Mouse (Mus musculus): ENCODE data around the gene Ecel1. TPM values are rescaled to one million over a fixed set of nuclear protein-coding genes. Genes with fewer than 3 reads are reported as not detected.

The Ecel1 gene
- total and polyA plus RNA-seq, 2 experiments: not detected

GRCm38 (mm10) chr1:87164796-87165184 lies 8.5 kb upstream of the Ecel1 start:
- H3K4me3 ChIP-seq (ENCODE audit: insufficient read depth, low read depth, low read length): no peak overlapping the region
- no peak overlapping the region for H3K9ac ChIP-seq (ENCODE audit: low read depth, low read length)
- H3K27me3 ChIP-seq (ENCODE audit: control insufficient read depth, insufficient read depth, low read length): 0 out of 2 replicates have a peak, but pooled peaks cover 3% of the 10 kb centered on the region
- no peaks in the 10 kb centered on the region for H3K36me3 ChIP-seq (ENCODE audit: control insufficient read depth, insufficient read depth, low read length)
- no peaks in the 10 kb centered on the region for H3K79me2 ChIP-seq (ENCODE audit: control insufficient read depth, insufficient read depth, low read length)
- no peak for DNase-seq (ENCODE audit: extremely low read depth, low read depth, low spot score)
- no peak overlapping the region for H3K27ac ChIP-seq (replicated peaks; ENCODE audit: insufficient read depth, low read depth, low read length)
- WGBS: 64% methylated on average over 9 of the region's 9 CpGs
- TF ChIP-seq POLR2A (IDR thresholded peaks at IDR 0.05; ENCODE audit: extremely low read depth, insufficient read depth, low read length): no peak
- TF ChIP-seq CTCF (IDR thresholded peaks at IDR 0.05; ENCODE audit: low read depth, low read length): no peak
- H3K4me1 ChIP-seq (ENCODE audit: control insufficient read depth, insufficient read depth, low read length): no peaks in the 10 kb centered on the region

GRCm38 (mm10) chr1:87164164-87164795 lies 8.0 kb upstream of the Ecel1 start:
- Histone ChIP-seq H3K4me3 (ENCODE audit: insufficient read depth, low read depth, low read length) (no peak overlapping the region), H3K79me2 (ENCODE audit: control insufficient read depth, insufficient read depth, low read length) (no peaks in the 10 kb centered on the region), H3K4me1 (ENCODE audit: control insufficient read depth, insufficient read depth, low read length) (no peaks in the 10 kb centered on the region), H3K36me3 (ENCODE audit: control insufficient read depth, insufficient read depth, low read length) (no peaks in the 10 kb centered on the region), H3K27ac (replicated peaks; ENCODE audit: insufficient read depth, low read depth, low read length) (no peak overlapping the region), H3K27me3 (ENCODE audit: control insufficient read depth, insufficient read depth, low read length) (0 out of 2 replicates have a peak, but pooled peaks cover 3% of the 10 kb centered on the region), H3K9ac (ENCODE audit: low read depth, low read length) (no peak overlapping the region)
- TF ChIP-seq CTCF (IDR thresholded peaks at IDR 0.05; ENCODE audit: low read depth, low read length) (no peak), POLR2A (IDR thresholded peaks at IDR 0.05; ENCODE audit: extremely low read depth, insufficient read depth, low read length) (no peak)
- DNase-seq (ENCODE audit: extremely low read depth, low read depth, low spot score): no peak
- WGBS: 47% methylated on average over 11 of the region's 11 CpGs

- Histone ChIP-seq H3K27ac (replicated peaks; ENCODE audit: insufficient read depth, low read depth, low read length) (no peak overlapping the region), H3K79me2 (ENCODE audit: control insufficient read depth, insufficient read depth, low read length) (no peaks in the 10 kb centered on the region), H3K4me1 (ENCODE audit: control insufficient read depth, insufficient read depth, low read length) (no peaks in the 10 kb centered on the region), H3K9ac (ENCODE audit: low read depth, low read length) (no peak overlapping the region), H3K27me3 (ENCODE audit: control insufficient read depth, insufficient read depth, low read length) (peaks cover 17% of the 10 kb centered on the region), H3K36me3 (ENCODE audit: control insufficient read depth, insufficient read depth, low read length) (no peaks in the 10 kb centered on the region), H3K4me3 (ENCODE audit: insufficient read depth, low read depth, low read length) (no peak overlapping the region)
- no peak for TF ChIP-seq POLR2A (IDR thresholded peaks at IDR 0.05; ENCODE audit: extremely low read depth, insufficient read depth, low read length)
- TF ChIP-seq CTCF (IDR thresholded peaks at IDR 0.05; ENCODE audit: low read depth, low read length): no peak
- DNase-seq (ENCODE audit: extremely low read depth, low read depth, low spot score): no peak
- WGBS: 70% methylated on average over 3 of the region's 3 CpGs
These were observed 3.1 kb upstream of the Ecel1 start for GRCm38 (mm10) chr1:87159396-87159795.

- no peaks in the 10 kb centered on the region for H3K36me3 ChIP-seq (ENCODE audit: control insufficient read depth, insufficient read depth, low read length)
- H3K4me1 ChIP-seq (ENCODE audit: control insufficient read depth, insufficient read depth, low read length): no peaks in the 10 kb centered on the region
- no peak overlapping the region for H3K9ac ChIP-seq (ENCODE audit: low read depth, low read length)
- no peak overlapping the region for H3K4me3 ChIP-seq (ENCODE audit: insufficient read depth, low read depth, low read length)
- H3K27me3 ChIP-seq (ENCODE audit: control insufficient read depth, insufficient read depth, low read length): peaks cover 22% of the 10 kb centered on the region
- no peak for DNase-seq (ENCODE audit: extremely low read depth, low read depth, low spot score)
- no peak overlapping the region for H3K27ac ChIP-seq (replicated peaks; ENCODE audit: insufficient read depth, low read depth, low read length)
- H3K79me2 ChIP-seq (ENCODE audit: control insufficient read depth, insufficient read depth, low read length): no peaks in the 10 kb centered on the region
- TF ChIP-seq POLR2A (IDR thresholded peaks at IDR 0.05; ENCODE audit: extremely low read depth, insufficient read depth, low read length): no peak
- TF ChIP-seq CTCF (IDR thresholded peaks at IDR 0.05; ENCODE audit: low read depth, low read length): no peak
- WGBS: 3% methylated on average over 44 of the region's 56 CpGs
These were observed 656 bp downstream of the Ecel1 start for GRCm38 (mm10) chr1:87155531-87156198.

GRCm38 (mm10) chr1:87154501-87155120 lies 1.7 kb downstream of the Ecel1 start:
- no peak for DNase-seq (ENCODE audit: extremely low read depth, low read depth, low spot score)
- 3% methylated on average over 58 of the region's 58 CpGs for WGBS

More at GRCm38 (mm10) chr1:87154501-87155120, 1.7 kb downstream of the Ecel1 start:
- no peak for TF ChIP-seq CTCF (IDR thresholded peaks at IDR 0.05; ENCODE audit: low read depth, low read length)
- Histone ChIP-seq H3K79me2 (ENCODE audit: control insufficient read depth, insufficient read depth, low read length) (no peaks in the 10 kb centered on the region), H3K36me3 (ENCODE audit: control insufficient read depth, insufficient read depth, low read length) (no peaks in the 10 kb centered on the region), H3K27me3 (ENCODE audit: control insufficient read depth, insufficient read depth, low read length) (peaks cover 22% of the 10 kb centered on the region), H3K4me1 (ENCODE audit: control insufficient read depth, insufficient read depth, low read length) (no peaks in the 10 kb centered on the region), H3K4me3 (ENCODE audit: insufficient read depth, low read depth, low read length) (no peak overlapping the region), H3K9ac (ENCODE audit: low read depth, low read length) (no peak overlapping the region), H3K27ac (replicated peaks; ENCODE audit: insufficient read depth, low read depth, low read length) (no peak overlapping the region)

Data from liver, adult 2 months (tissue).